Mouse (Mus musculus) midbrain, postnatal 0 days (tissue): ENCODE data around the gene Ubqln4. TPM values are rescaled to one million over a fixed set of nuclear protein-coding genes. Genes with fewer than 3 reads are reported as not detected.
A peak's percentile ranks its signal among the peaks of the same experiment; 100 is the strongest.

ENCODE experiments used
- ATAC-seq: fragments of 200-750 bp; cut with Nextera tagmentation; 2 replicates; pipeline ENCODE4 v1.8.0; 2017; ENCODE audit warnings: moderate number of reproducible peaks, mild to moderate bottlenecking, moderate TSS enrichment, moderate library complexity; ENCODE audit not compliant: low FRiP score
- DNase-seq: peaks from one replicate; pipeline ENCODE4 v3.0.0-alpha.2; 2015; ENCODE audit warnings: low spot score
- H3K27ac ChIP-seq: fragments of 300-500 bp; sonication (generic); 2 replicates; pipeline ENCODE4 v1.5.1; 2014; ENCODE audit warnings: low read depth, mild to moderate bottlenecking, low read length, mixed read lengths
- H3K27me3 ChIP-seq: fragments of 300-500 bp; sonication (generic); 2 replicates; pipeline ENCODE4 v1.6.1; 2014; ENCODE audit warnings: low read length, control low read depth, mixed read lengths; ENCODE audit not compliant: insufficient read depth
- H3K36me3 ChIP-seq: fragments of 300-500 bp; sonication (generic); 2 replicates; pipeline ENCODE4 v1.6.1; 2014; ENCODE audit warnings: low read length, control low read depth, mixed read lengths; ENCODE audit not compliant: insufficient read depth
- H3K4me1 ChIP-seq: fragments of 300-500 bp; sonication (generic); 2 replicates; pipeline ENCODE4 v1.6.1; 2014; ENCODE audit warnings: mild to moderate bottlenecking, control low read depth, antibody characterized with exemption, low read length, mixed read lengths; ENCODE audit not compliant: insufficient read depth
- H3K4me2 ChIP-seq: fragments of 300-500 bp; sonication (generic); 2 replicates; pipeline ENCODE4 v1.6.1; 2014; ENCODE audit warnings: low read depth, mild to moderate bottlenecking, low read length, mixed read lengths; ENCODE audit not compliant: poor library complexity, severe bottlenecking
- H3K4me3 ChIP-seq: fragments of 300-500 bp; sonication (generic); 2 replicates; pipeline ENCODE4 v1.5.1; 2014; ENCODE audit warnings: low read depth, mild to moderate bottlenecking, low read length, moderate library complexity
- H3K9ac ChIP-seq: fragments of 300-500 bp; sonication (generic); replicated peaks from 2 replicates; pipeline ENCODE4 v1.6.1; 2014; ENCODE audit warnings: mild to moderate bottlenecking, low read length, moderate library complexity, mixed read lengths; ENCODE audit not compliant: poor library complexity, severe bottlenecking
- H3K9me3 ChIP-seq: fragments of 300-500 bp; sonication (generic); 2 replicates; pipeline ENCODE4 v1.6.1; 2016; ENCODE audit warnings: low read length, control low read depth
- CTCF ChIP-seq: IDR thresholded peaks from 2 replicates; pipeline ENCODE4 v1.5.1; 2016; ENCODE audit warnings: antibody characterized with exemption, mild to moderate bottlenecking
- WGBS: fragments of 180-500 bp; shearing (Covaris S2); extraction: QIAGEN DNeasy Blood & Tissue Kit; methylation state at CpG from one replicate; pipeline ENCODE4 v1.1.7; 2014; 5-methylcytosine and 5-hydroxymethylcytosine counted together
- polyA plus RNA-seq: library from polyadenylated mRNA; unstranded; fragments of >200 nt; fragmentation: Nextera tagmentation; extraction: Ambion mirVana; gene quantifications from 2 replicates; pipeline ENCODE4 v1.2.1, GENCODE M21; 2015
- total RNA-seq: library from RNA; depleted of rRNA; stranded (reverse); fragments of >200 nt; gene quantifications from 2 replicates; pipeline ENCODE4 v1.2.3, GENCODE M21; 2014; rRNA removed

Ubqln4 gene
- total RNA-seq (103 and 120 TPM in 2 replicates), polyA plus RNA-seq (29.7 and 30.4 TPM in 2 replicates)

DNA sequence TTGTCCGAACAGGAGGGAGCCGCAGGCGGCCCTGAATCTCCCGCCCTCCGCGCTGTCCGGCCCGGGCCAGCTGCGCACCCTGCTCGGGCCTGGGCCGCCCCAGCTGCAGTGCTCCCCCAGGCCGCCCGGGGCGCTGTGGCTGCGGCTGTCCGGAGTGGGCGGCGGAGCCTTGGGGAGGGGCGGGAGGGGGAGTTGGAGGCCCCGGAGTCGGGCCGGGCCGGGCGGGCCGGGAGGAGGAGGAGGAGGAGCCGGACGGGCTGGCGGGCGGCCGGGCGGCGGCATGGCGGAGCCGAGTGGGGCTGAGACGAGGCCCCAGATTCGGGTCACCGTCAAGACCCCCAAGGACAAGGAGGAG is at the start of gene Ubqln4:
Gene Ubqln4 (plus strand): TSS at position 234 of the 355 bp plus-strand sequence.
- ATAC-seq, result peak; percentile 89
- H3K4me2 ChIP-seq, result peak within 1 kb of the TSS; percentile 70
- no peaks in the 10 kb centered on the region for H3K9me3 ChIP-seq

DNA sequence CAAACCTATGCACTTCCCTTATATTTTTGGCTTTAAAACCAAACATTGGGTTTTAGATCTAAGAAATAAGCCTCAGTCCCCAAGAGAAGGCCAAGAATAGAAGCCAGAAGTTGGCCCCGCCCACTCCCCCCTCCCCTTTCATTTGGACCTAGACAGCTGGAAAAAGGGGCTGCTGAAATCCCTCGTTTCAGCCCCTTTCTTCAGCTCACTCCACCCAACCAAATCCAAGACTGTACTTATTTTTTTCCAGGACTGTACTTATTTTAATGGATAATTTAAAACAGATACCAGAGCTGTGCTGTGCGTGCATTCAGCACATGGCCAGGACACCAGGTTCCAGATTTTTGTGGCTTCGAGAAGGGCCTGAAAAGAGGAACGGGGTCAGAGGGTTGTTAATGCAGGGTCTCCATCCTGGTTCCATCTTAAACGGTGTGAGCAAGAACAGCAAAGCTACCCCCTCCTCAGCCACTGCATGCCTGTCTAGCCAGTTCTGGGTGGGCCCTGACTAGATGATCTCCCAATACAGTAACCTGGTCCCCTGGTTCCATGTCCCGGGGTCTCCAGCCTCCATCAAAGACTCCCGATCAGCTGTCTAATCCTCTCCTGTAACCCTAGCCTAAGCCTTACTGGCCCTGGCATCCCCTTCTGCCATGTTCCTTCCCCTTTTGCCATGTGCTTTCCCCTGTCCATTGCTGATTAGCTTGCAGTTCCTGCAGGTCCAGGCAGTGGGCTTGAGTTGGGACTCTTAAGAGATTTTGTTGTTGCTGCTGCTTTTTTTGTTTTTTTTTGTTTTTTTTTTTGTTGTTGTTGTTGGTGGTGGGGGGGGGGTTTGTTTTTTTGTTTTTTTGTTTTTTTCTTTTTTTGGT is 49.4 kb upstream of the Ubqln4 start:
- H3K27me3 ChIP-seq, result no peaks in the 10 kb centered on the region
- DNase-seq (no peak), ATAC-seq (no peak)
- no peak overlapping the region; the same call in 1 of the 2 replicates for H3K4me2 ChIP-seq
- H3K9ac ChIP-seq, result no peak overlapping the region
- TF ChIP-seq CTCF, result no peak
- H3K36me3 ChIP-seq, result no peaks in the 10 kb centered on the region; the same call in 1 of the 2 replicates
- 48% methylated on average over 8 of the region's 8 CpGs for WGBS
- no peaks in the 10 kb centered on the region for H3K9me3 ChIP-seq
- no peak overlapping the region for H3K27ac ChIP-seq
- no peak overlapping the region for H3K4me3 ChIP-seq
- peaks cover 9% of the 10 kb centered on the region; the same call in 1 of the 2 replicates for H3K4me1 ChIP-seq

More for the DNA sequence above, at the start of gene Ubqln4:
- Histone ChIP-seq H3K27ac (peak within 1 kb of the TSS; percentile 89), H3K27me3 (no peaks in the 10 kb centered on the region), H3K9ac (peak within 1 kb of the TSS; percentile 86), H3K4me3 (peak within 1 kb of the TSS; percentile 77), H3K4me1 (no peaks in the 10 kb centered on the region), H3K36me3 (peaks cover 27% of the 10 kb centered on the region)
- DNase-seq, result peak; percentile 91
- under 1% methylated on average over 25 of the region's 37 CpGs for WGBS
- TF ChIP-seq CTCF, result peak; percentile 75

DNA sequence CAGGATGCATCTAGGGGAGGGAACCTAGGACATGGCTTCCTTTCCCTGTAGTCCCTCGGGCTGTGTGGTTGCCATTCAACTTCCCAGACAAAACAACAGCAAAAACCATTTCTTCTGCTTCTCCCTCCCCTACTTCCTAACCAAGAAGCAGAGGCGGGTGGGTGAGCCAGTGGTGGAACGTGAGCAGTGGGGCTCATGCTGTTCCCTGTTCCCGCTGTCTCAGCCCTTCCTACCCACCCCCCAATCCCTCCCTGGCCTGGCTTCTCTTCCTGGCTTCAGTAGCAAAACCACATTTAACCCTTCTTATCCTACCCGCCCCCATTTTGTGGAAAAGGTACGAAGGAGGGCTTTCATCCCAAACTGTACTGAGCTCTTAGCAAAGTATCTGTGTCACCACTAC is 48.5 kb upstream of the Ubqln4 start:
- Histone ChIP-seq H3K9ac (no peak overlapping the region), H3K27me3 (no peaks in the 10 kb centered on the region), H3K4me3 (no peak overlapping the region), H3K4me2 (no peak overlapping the region), H3K27ac (no peak overlapping the region), H3K4me1 (peaks cover 12% of the 10 kb centered on the region), H3K9me3 (no peaks in the 10 kb centered on the region), H3K36me3 (no peaks in the 10 kb centered on the region)
- DNase-seq (no peak), ATAC-seq (no peak)
- TF ChIP-seq CTCF, result no peak
- WGBS, result 72% methylated on average over 6 of the region's 6 CpGs

DNA sequence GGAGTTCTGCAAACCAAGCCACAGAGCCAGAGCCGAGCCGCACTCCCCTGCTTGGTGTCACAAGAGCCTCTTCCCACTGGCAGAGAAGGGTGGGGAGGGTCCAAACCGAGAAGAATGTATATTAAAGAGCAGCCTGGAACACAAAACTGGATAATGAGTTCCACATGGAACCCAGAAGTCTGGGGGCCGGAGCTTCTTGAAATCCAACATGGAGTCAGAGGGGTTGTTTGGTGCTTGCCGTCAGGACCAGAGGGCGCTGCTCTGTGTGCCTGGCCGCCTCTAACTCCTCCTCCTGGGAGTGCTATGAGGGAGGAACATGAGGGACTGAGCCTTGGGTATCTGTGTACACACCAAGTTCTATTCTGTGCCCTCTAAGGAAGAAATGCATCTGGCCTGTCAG is 47.8 kb upstream of the Ubqln4 start:
- Histone ChIP-seq H3K27ac (no peak overlapping the region), H3K4me1 (peaks cover 15% of the 10 kb centered on the region), H3K9me3 (no peaks in the 10 kb centered on the region), H3K27me3 (no peaks in the 10 kb centered on the region), H3K4me2 (no peak overlapping the region), H3K4me3 (no peak overlapping the region), H3K9ac (no peak overlapping the region), H3K36me3 (no peaks in the 10 kb centered on the region)
- no peak for TF ChIP-seq CTCF
- no peak for ATAC-seq
- DNase-seq, result no peak
- 56% methylated on average over 7 of the region's 7 CpGs for WGBS

DNA sequence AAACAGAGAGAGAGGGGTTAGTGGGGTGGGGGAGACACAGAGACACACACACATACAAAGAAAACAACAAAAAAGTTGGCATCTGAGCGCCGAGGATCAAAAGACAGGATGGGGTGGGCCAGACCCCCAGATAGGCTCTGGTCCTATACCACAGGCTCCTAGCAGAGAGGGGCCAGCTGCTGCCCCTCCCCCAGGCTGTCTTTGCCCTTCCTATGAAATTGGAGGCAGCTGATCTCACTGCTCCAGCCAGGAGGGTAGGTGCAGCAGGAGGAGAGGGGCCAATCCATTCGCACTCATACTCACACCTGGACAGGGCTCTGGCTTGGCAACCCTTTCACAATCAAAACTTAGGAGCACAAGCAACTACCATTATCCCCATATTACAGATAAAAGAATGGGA is 44.3 kb upstream of the Ubqln4 start:
- 71% methylated on average over 3 of the region's 3 CpGs for WGBS
- no peaks in the 10 kb centered on the region for H3K9me3 ChIP-seq
- ATAC-seq (no peak; the same call in 1 of the 2 replicates), DNase-seq (no peak)
- H3K9ac ChIP-seq, result no peak overlapping the region
- H3K4me2 ChIP-seq, result peak overlapping the region; percentile 61
- H3K36me3 ChIP-seq, result no peaks in the 10 kb centered on the region
- H3K4me1 ChIP-seq, result peaks cover 6% of the 10 kb centered on the region
- peak overlapping the region; percentile 39 for H3K4me3 ChIP-seq
- H3K27me3 ChIP-seq, result no peaks in the 10 kb centered on the region
- peak overlapping the region; percentile 84 for H3K27ac ChIP-seq
- TF ChIP-seq CTCF, result no peak
